27 mouse cellular contexts compared by ENCODE assay signal in the genomic region with DNA sequence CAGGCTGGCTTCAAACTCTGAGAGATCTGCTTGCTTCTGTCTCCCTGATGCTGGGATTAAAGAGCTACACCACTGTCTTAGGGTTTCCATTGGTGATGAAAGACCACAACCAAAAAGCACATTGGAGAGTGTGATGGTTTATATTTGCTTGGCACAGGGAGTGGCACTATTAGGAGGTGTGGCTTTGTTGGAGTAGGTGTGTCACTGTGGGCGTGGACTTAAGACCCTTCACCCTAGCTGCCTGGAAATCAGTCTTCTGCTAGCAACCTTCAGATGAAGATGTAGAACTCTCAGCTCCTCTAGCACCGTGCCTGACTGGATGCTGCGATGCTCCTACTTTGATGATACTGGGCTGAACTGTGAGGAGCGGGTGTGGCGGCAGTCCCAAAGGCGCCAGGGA. TPM values are rescaled to one million over a fixed set of nuclear protein-coding genes. Genes with fewer than 3 reads are reported as not detected.
A peak's percentile ranks its signal among the peaks of the same experiment; 100 is the strongest.
DNase-seq lines count a peak whose midpoint lies in the region; ATAC-seq and TF ChIP-seq lines count a peak whose summit lies in the region.
"Had no signal": no experiment of that assay in that cellular context is flagged by ENCODE, and none has a peak within 500 bp of the region (broad histone marks: within the 10 kb centered on the region; RNA-seq: fewer than 3 reads in every experiment).

No protein-coding gene starts in this region.

- H3K9me3 ChIP-seq in heart, embryonic 15.5 days (replicated peaks), result no peaks in the 10 kb centered on the region
- H3K9me3 ChIP-seq in lung, embryonic 15.5 days, result no peaks in the 10 kb centered on the region
- H3K9me3 ChIP-seq in liver, embryonic 13.5 days (replicated peaks), result no peaks in the 10 kb centered on the region
- H3K9me3 ChIP-seq in forebrain, embryonic 11.5 days (ENCODE audit: control insufficient read depth, low read length), result no peaks in the 10 kb centered on the region
- H3K9me3 ChIP-seq: forebrain, embryonic 12.5 days; G1E; limb, embryonic 15.5 days; midbrain, embryonic 10.5 days had no signal

- H3K4me1 ChIP-seq in heart, embryonic 15.5 days (replicated peaks), result peaks cover 58% of the 10 kb centered on the region
- H3K4me1 ChIP-seq in lung, embryonic 15.5 days, result peaks cover 56% of the 10 kb centered on the region
- peaks cover 42% of the 10 kb centered on the region for H3K4me1 ChIP-seq in liver, embryonic 13.5 days (replicated peaks)
- 0 out of 2 replicates have a peak, but pooled peaks cover 2% of the 10 kb centered on the region for H3K4me1 ChIP-seq in forebrain, embryonic 11.5 days (replicated peaks; ENCODE audit: control insufficient read depth, insufficient read depth, low read length)

- no peak overlapping the region for H3K4me2 ChIP-seq in heart, embryonic 15.5 days
- H3K4me2 ChIP-seq in lung, embryonic 15.5 days, result no peak overlapping the region
- H3K4me2 ChIP-seq in liver, embryonic 13.5 days, result peak overlapping the region; percentile 45
- H3K4me2 ChIP-seq in forebrain, embryonic 11.5 days (ENCODE audit: low read depth, low read length, severe bottlenecking), result no peak overlapping the region
- H3K4me2 ChIP-seq: limb, embryonic 15.5 days had no signal

- DNase-seq in gastrocnemius, adult 2 months, result no peak
- no peak for DNase-seq in gastrocnemius, adult 18-20 months (ENCODE audit: low spot score)
- no peak for DNase-seq in heart, adult 18-20 months
- no peak for DNase-seq in lung, postnatal 4 days
- no peak for DNase-seq in liver, embryonic 13.5 days
- no peak for DNase-seq in forebrain, embryonic 11.5 days (ENCODE audit: low spot score)
- DNase-seq: cerebellum, adult 9-11 months; gastrocnemius, postnatal 10 days; kidney, adult 2 months; kidney, postnatal 10 days; thymus, postnatal 14 days had no signal

- 83% methylated on average over 6 of the region's 6 CpGs for WGBS in heart, embryonic 15.5 days
- WGBS in lung, embryonic 15.5 days, result 85% methylated on average over 6 of the region's 6 CpGs
- 73% methylated on average over 6 of the region's 6 CpGs for WGBS in liver, embryonic 13.5 days (ENCODE audit: insufficient replicate concordance)
- 89% methylated on average over 6 of the region's 6 CpGs for WGBS in forebrain, embryonic 11.5 days

- no peaks in the 10 kb centered on the region for H3K27me3 ChIP-seq in heart, embryonic 15.5 days
- H3K27me3 ChIP-seq in lung, embryonic 15.5 days, result no peaks in the 10 kb centered on the region
- peaks cover 9% of the 10 kb centered on the region; the same call in 1 of the 2 replicates for H3K27me3 ChIP-seq in liver, embryonic 13.5 days
- H3K27me3 ChIP-seq in forebrain, embryonic 11.5 days (ENCODE audit: control insufficient read depth, insufficient read depth, low read length), result no peaks in the 10 kb centered on the region
- H3K27me3 ChIP-seq: forebrain, embryonic 12.5 days; limb, embryonic 15.5 days had no signal

- H3K4me3 ChIP-seq in gastrocnemius, adult 2 months, result no peak overlapping the region
- no peak overlapping the region for H3K4me3 ChIP-seq in heart, embryonic 15.5 days
- no peak overlapping the region for H3K4me3 ChIP-seq in lung, embryonic 15.5 days
- H3K4me3 ChIP-seq in liver, embryonic 13.5 days (replicated peaks), result no peak overlapping the region
- no peak overlapping the region for H3K4me3 ChIP-seq in forebrain, embryonic 11.5 days (ENCODE audit: low read depth, low read length)
- H3K4me3 ChIP-seq: forebrain, embryonic 12.5 days; limb, embryonic 15.5 days had no signal

- H3K9ac ChIP-seq in heart, embryonic 15.5 days, result no peak overlapping the region
- H3K9ac ChIP-seq in lung, embryonic 15.5 days, result no peak overlapping the region
- H3K9ac ChIP-seq in liver, embryonic 13.5 days, result no peak overlapping the region
- no peak overlapping the region for H3K9ac ChIP-seq in forebrain, embryonic 11.5 days (ENCODE audit: low read length)
- H3K9ac ChIP-seq: forebrain, embryonic 12.5 days; limb, embryonic 15.5 days had no signal

- intact Hi-C loops in gastrocnemius, adult 2 months (cut with DNase I), result no loop called here

- peak overlapping the region; percentile 64 for H3K27ac ChIP-seq in gastrocnemius, adult 2 months
- 0 out of 2 replicates have a peak overlapping the region, but pooled peaks have one; percentile 62 for H3K27ac ChIP-seq in heart, embryonic 15.5 days
- peak overlapping the region; percentile 78 for H3K27ac ChIP-seq in lung, embryonic 15.5 days
- H3K27ac ChIP-seq in liver, embryonic 13.5 days, result peak overlapping the region; percentile 74
- H3K27ac ChIP-seq in forebrain, embryonic 11.5 days (ENCODE audit: low read depth, low read length), result no peak overlapping the region
- H3K27ac ChIP-seq: forebrain, embryonic 12.5 days; limb, embryonic 15.5 days; macrophage had no signal

- no peak for TF ChIP-seq CTCF in gastrocnemius, adult 2 months (IDR thresholded peaks at IDR 0.05)

- no peak for ATAC-seq in heart, embryonic 15.5 days (replicated peaks; ENCODE audit: insufficient number of reproducible peaks, insufficient read depth, low FRiP score, low read depth)
- ATAC-seq in lung, embryonic 15.5 days (ENCODE audit: borderline replicate concordance, extremely low read depth, low FRiP score, low TSS enrichment), result no peak
- peak; percentile 45 for ATAC-seq in liver, embryonic 13.5 days (ENCODE audit: low read depth)
- no peak for ATAC-seq in forebrain, embryonic 11.5 days (replicated peaks; ENCODE audit: low FRiP score)
- ATAC-seq: activated CD4-positive, CD25-positive, alpha-beta regulatory T cell, adult 4 months; inflammation-experienced regulatory T-cells, adult 6 months had no signal

- H3K36me3 ChIP-seq in heart, embryonic 15.5 days, result peaks cover 15% of the 10 kb centered on the region; the same call in 1 of the 2 replicates
- peaks cover 13% of the 10 kb centered on the region; the same call in 1 of the 2 replicates for H3K36me3 ChIP-seq in lung, embryonic 15.5 days
- peaks cover 48% of the 10 kb centered on the region for H3K36me3 ChIP-seq in liver, embryonic 13.5 days
- peaks cover 6% of the 10 kb centered on the region; the same call in 1 of the 2 replicates for H3K36me3 ChIP-seq in forebrain, embryonic 11.5 days (ENCODE audit: control insufficient read depth, insufficient read depth, low read length)

RNA-seq across cellular contexts. Expression of gene Cdc42ep2, which starts 13.9 kb away (rescaled TPM):
- 10 to 100 TPM in 1 of 2 experiments, 1 to 10 TPM in 1; 8.2 to 14.3 TPM for total RNA-seq in gastrocnemius, adult 2 months (2021)
- 10 to 100 TPM in 1 of 2 experiments, 1 to 10 TPM in 1; 8.9 to 11.2 TPM for total RNA-seq in gastrocnemius, adult 18-20 months (2021)
- polyA plus RNA-seq in heart, embryonic 15.5 days (2015; fragmentation: Nextera tagmentation; extraction: Ambion mirVana), result 10.4 and 13.0 TPM in 2 replicates
- total RNA-seq in heart, adult 18-20 months (2021), result 1 to 10 TPM; 6.6 to 9.0 TPM
- 12.0 and 14.1 TPM in 2 replicates for polyA plus RNA-seq in lung, embryonic 15.5 days (2015; fragmentation: Nextera tagmentation; extraction: Ambion mirVana)
- 2.7 and 3.0 TPM in 2 replicates for polyA plus RNA-seq in liver, embryonic 13.5 days (2015; fragmentation: Nextera tagmentation; extraction: Ambion mirVana)
- 1.8 and 2.5 TPM in 2 replicates for polyA plus RNA-seq in forebrain, embryonic 11.5 days (2014; fragmentation: Nextera tagmentation; extraction: Ambion mirVana)

RNA-seq across cellular contexts. Expression of gene Pola2, which starts 25.5 kb away (rescaled TPM):
- total RNA-seq in gastrocnemius, adult 2 months (2021), result 1 to 10 TPM; 8.9 to 9.2 TPM
- total RNA-seq in gastrocnemius, adult 18-20 months (2021), result 1 to 10 TPM; 6.2 to 8.7 TPM
- polyA plus RNA-seq in heart, embryonic 15.5 days (2015; fragmentation: Nextera tagmentation; extraction: Ambion mirVana), result 35.8 and 48.9 TPM in 2 replicates
- 10 to 100 TPM in 1 of 2 experiments, 1 to 10 TPM in 1; 8.7 to 10.6 TPM for total RNA-seq in heart, adult 18-20 months (2021)
- 72.3 and 75.3 TPM in 2 replicates for polyA plus RNA-seq in lung, embryonic 15.5 days (2015; fragmentation: Nextera tagmentation; extraction: Ambion mirVana)
- polyA plus RNA-seq in liver, embryonic 13.5 days (2015; fragmentation: Nextera tagmentation; extraction: Ambion mirVana), result 62.2 and 69.8 TPM in 2 replicates
- 108 and 118 TPM in 2 replicates for polyA plus RNA-seq in forebrain, embryonic 11.5 days (2014; fragmentation: Nextera tagmentation; extraction: Ambion mirVana)

RNA-seq across cellular contexts. Expression of gene Dpf2, which starts 25.7 kb away (rescaled TPM):
- total RNA-seq in gastrocnemius, adult 2 months (2021), result 10 to 100 TPM; 87.8 to 88.4 TPM
- 10 to 100 TPM; 76.3 to 85.1 TPM for total RNA-seq in gastrocnemius, adult 18-20 months (2021)
- polyA plus RNA-seq in heart, embryonic 15.5 days (2015; fragmentation: Nextera tagmentation; extraction: Ambion mirVana), result 81.9 and 106 TPM in 2 replicates
- 10 to 100 TPM; 77.6 to 84.0 TPM for total RNA-seq in heart, adult 18-20 months (2021)
- polyA plus RNA-seq in lung, embryonic 15.5 days (2015; fragmentation: Nextera tagmentation; extraction: Ambion mirVana), result 142 and 147 TPM in 2 replicates
- 56.7 and 60.0 TPM in 2 replicates for polyA plus RNA-seq in liver, embryonic 13.5 days (2015; fragmentation: Nextera tagmentation; extraction: Ambion mirVana)
- polyA plus RNA-seq in forebrain, embryonic 11.5 days (2014; fragmentation: Nextera tagmentation; extraction: Ambion mirVana), result 232 and 246 TPM in 2 replicates

RNA-seq across cellular contexts. Expression of gene Tigd3, which starts 44.6 kb away (rescaled TPM):
- under 1 TPM; 0.10 to 0.20 TPM for total RNA-seq in gastrocnemius, adult 2 months (2021)
- total RNA-seq in gastrocnemius, adult 18-20 months (2021), result under 1 TPM; 0.21 TPM
- polyA plus RNA-seq in heart, embryonic 15.5 days (2015; fragmentation: Nextera tagmentation; extraction: Ambion mirVana), result 1.2 and 2.0 TPM in 2 replicates
- total RNA-seq in heart, adult 18-20 months (2021), result under 1 TPM in 1 of 2 experiments, not detected in 1; 0.35 TPM
- polyA plus RNA-seq in lung, embryonic 15.5 days (2015; fragmentation: Nextera tagmentation; extraction: Ambion mirVana), result 3.2 and 3.6 TPM in 2 replicates
- polyA plus RNA-seq in liver, embryonic 13.5 days (2015; fragmentation: Nextera tagmentation; extraction: Ambion mirVana), result 2.5 TPM in 2 replicates
- 10.1 and 10.7 TPM in 2 replicates for polyA plus RNA-seq in forebrain, embryonic 11.5 days (2014; fragmentation: Nextera tagmentation; extraction: Ambion mirVana)

RNA-seq across cellular contexts. Expression of gene Slc22a20, which starts 47.4 kb away (rescaled TPM):
- total RNA-seq in gastrocnemius, adult 2 months (2021), result not detected
- total RNA-seq in gastrocnemius, adult 18-20 months (2021), result not detected
- not detected in 2 replicates for polyA plus RNA-seq in heart, embryonic 15.5 days (2015; fragmentation: Nextera tagmentation; extraction: Ambion mirVana)
- not detected for total RNA-seq in heart, adult 18-20 months (2021)
- not detected in 2 replicates for polyA plus RNA-seq in lung, embryonic 15.5 days (2015; fragmentation: Nextera tagmentation; extraction: Ambion mirVana)
- not detected in 2 replicates for polyA plus RNA-seq in liver, embryonic 13.5 days (2015; fragmentation: Nextera tagmentation; extraction: Ambion mirVana)
- polyA plus RNA-seq in forebrain, embryonic 11.5 days (2014; fragmentation: Nextera tagmentation; extraction: Ambion mirVana), result not detected in 2 replicates
- total RNA-seq: adrenal gland, postnatal 10 days; G1E; gastrocnemius, postnatal 10 days; heart, adult 8-10 months; layer of hippocampus, adult 18-20 months; left cerebral cortex, adult 18-20 months; left cerebral cortex, postnatal 36 days had no signal
- polyA plus RNA-seq: activated CD4-positive, CD25-positive, alpha-beta regulatory T cell, adult 4 months; embryonic facial prominence, embryonic 14.5 days; forebrain, embryonic 12.5 days; G1E; inflammation-experienced regulatory T-cells, adult 6 months; kidney, adult 2 months; limb, embryonic 15.5 days; macrophage; midbrain, embryonic 10.5 days; neural tube, embryonic 11.5 days had no signal
